Mouse (Mus musculus): ENCODE data around the gene Mlst8. TPM values are rescaled to one million over a fixed set of nuclear protein-coding genes. Genes with fewer than 3 reads are reported as not detected.

The Mlst8 gene
- total and polyA plus RNA-seq, 3 experiments: 10.0 to 24.7 (median 14.0) TPM

- in situ Hi-C loops (cut with MboI; ENCODE audit: low pct_ligation_motif_present, low pct_unique_long_range_greater_than_20kb, low sequenced_read_pairs): no loop called here
- no peaks in the 10 kb centered on the region for H3K79me2 ChIP-seq (replicated peaks; ENCODE audit: control insufficient read depth, extremely low read depth, insufficient read depth, poor library complexity, severe bottlenecking)
Measured at GRCm38 (mm10) chr17:24441148-24441547, 37.7 kb downstream of the Mlst8 start.

GRCm38 (mm10) chr17:24440377-24440776, 38.5 kb downstream of the Mlst8 start:
- in situ Hi-C loops (cut with MboI; ENCODE audit: low pct_ligation_motif_present, low pct_unique_long_range_greater_than_20kb, low sequenced_read_pairs): no loop called here
- H3K79me2 ChIP-seq (replicated peaks; ENCODE audit: control insufficient read depth, extremely low read depth, insufficient read depth, poor library complexity, severe bottlenecking): no peaks in the 10 kb centered on the region
- H3K9ac ChIP-seq (ENCODE audit: insufficient read depth, low read depth): no peak overlapping the region
- H3K27ac ChIP-seq (ENCODE audit: insufficient read depth, low read depth): no peak overlapping the region
- no peaks in the 10 kb centered on the region for H3K27me3 ChIP-seq (replicated peaks)
- TF ChIP-seq ZMIZ1 (IDR thresholded peaks at IDR 0.05; ENCODE audit: low read depth, low read length) (0 out of 2 replicates have a peak, but pooled peaks have one; percentile 1), ZNF384 (IDR thresholded peaks at IDR 0.05; ENCODE audit: low read depth, low read length) (no peak)
- H3K4me3 ChIP-seq (replicated peaks in 1 of 3; ENCODE audit: low read depth in 2 of 3, low read length in 2 of 3, poor library complexity in 1 of 3): no peak overlapping the region
- no peaks in the 10 kb centered on the region for H3K9me3 ChIP-seq (replicated peaks; ENCODE audit: low read length)
- H3K4me1 ChIP-seq (ENCODE audit: control insufficient read depth in 1 of 2, insufficient read depth in 2 of 2): no peaks in the 10 kb centered on the region
- no peak overlapping the region for H3K4me2 ChIP-seq (ENCODE audit: insufficient read depth, low read depth, poor library complexity, severe bottlenecking)
- DNase-seq (ENCODE audit: extremely low read depth): no peak
- dilution Hi-C loops (cut with MboI; ENCODE audit: extremely low pct_ligation_motif_present, extremely low pct_unique_long_range_greater_than_20kb, low sequenced_read_pairs): no loop called here
- peaks cover 88 to 100% of the 10 kb centered on the region in 2 experiments for H3K36me3 ChIP-seq (replicated peaks in 1 of 2; ENCODE audit: control insufficient read depth in 1 of 2, insufficient read depth in 1 of 2, low read length in 1 of 2)

More at GRCm38 (mm10) chr17:24441148-24441547, 37.7 kb downstream of the Mlst8 start:
- no peak overlapping the region for H3K4me3 ChIP-seq (replicated peaks in 1 of 3; ENCODE audit: low read depth in 2 of 3, low read length in 2 of 3, poor library complexity in 1 of 3)
- no peak overlapping the region for H3K4me2 ChIP-seq (ENCODE audit: insufficient read depth, low read depth, poor library complexity, severe bottlenecking)
- peaks cover 87 to 100% of the 10 kb centered on the region in 2 experiments for H3K36me3 ChIP-seq (replicated peaks in 1 of 2; ENCODE audit: control insufficient read depth in 1 of 2, insufficient read depth in 1 of 2, low read length in 1 of 2)
- no peak overlapping the region for H3K27ac ChIP-seq (ENCODE audit: insufficient read depth, low read depth)
- no peak overlapping the region for H3K9ac ChIP-seq (ENCODE audit: insufficient read depth, low read depth)
- no peaks in the 10 kb centered on the region for H3K27me3 ChIP-seq (replicated peaks)
- H3K4me1 ChIP-seq (ENCODE audit: control insufficient read depth in 1 of 2, insufficient read depth in 2 of 2): no peaks in the 10 kb centered on the region
- peak; percentile 14; the same call in 1 of the 2 replicates for TF ChIP-seq SMC3 (IDR thresholded peaks at IDR 0.05; ENCODE audit: low read depth, low read length)
- no peak for TF ChIP-seq RCOR1 (conservative IDR thresholded peaks at IDR 0.05; ENCODE audit: low read depth, low read length)
- TF ChIP-seq POLR2A (IDR thresholded peaks at IDR 0.05; ENCODE audit: low read depth, low read length): no peak
- TF ChIP-seq MAFK (IDR thresholded peaks at IDR 0.05; ENCODE audit: insufficient replicate concordance, low read length): no peak
- TF ChIP-seq CTCF (conservative IDR thresholded peaks at IDR 0.05 in 1 of 2, IDR thresholded peaks at IDR 0.05 in 1 of 2; ENCODE audit: low read depth in 2 of 2, low read length in 2 of 2): peak in 1 of 2 experiments; percentile 50; a peak in 2 of 4 replicates
- no peak for TF ChIP-seq MEF2A (IDR thresholded peaks at IDR 0.05; ENCODE audit: borderline replicate concordance, low read depth, low read length)
- TF ChIP-seq JUND (conservative IDR thresholded peaks at IDR 0.05; ENCODE audit: low read depth, low read length): no peak
- TF ChIP-seq RAD21 (IDR thresholded peaks at IDR 0.05; ENCODE audit: low read depth, low read length): peak; percentile 21
- no peak for TF ChIP-seq ZMIZ1 (IDR thresholded peaks at IDR 0.05; ENCODE audit: low read depth, low read length)
- no peak for TF ChIP-seq ETS1 (conservative IDR thresholded peaks at IDR 0.05; ENCODE audit: low read depth, low read length)
- TF ChIP-seq JUN (IDR thresholded peaks at IDR 0.05; ENCODE audit: insufficient read depth, low read depth, low read length): no peak
- DNase-seq (ENCODE audit: extremely low read depth): no peak
- dilution Hi-C loops (cut with MboI; ENCODE audit: extremely low pct_ligation_motif_present, extremely low pct_unique_long_range_greater_than_20kb, low sequenced_read_pairs): no loop called here
- H3K9me3 ChIP-seq (replicated peaks; ENCODE audit: low read length): no peaks in the 10 kb centered on the region

- Histone ChIP-seq H3K27ac (ENCODE audit: insufficient read depth, low read depth) (no peak overlapping the region), H3K9ac (ENCODE audit: insufficient read depth, low read depth) (no peak overlapping the region), H3K4me1 (ENCODE audit: control insufficient read depth in 1 of 2, insufficient read depth in 2 of 2) (no peaks in the 10 kb centered on the region), H3K27me3 (replicated peaks) (no peaks in the 10 kb centered on the region), H3K4me2 (ENCODE audit: insufficient read depth, low read depth, poor library complexity, severe bottlenecking) (no peak overlapping the region), H3K36me3 (replicated peaks in 1 of 2; ENCODE audit: control insufficient read depth in 1 of 2, insufficient read depth in 1 of 2, low read length in 1 of 2) (peaks cover 74 to 97% of the 10 kb centered on the region in 2 experiments), H3K4me3 (replicated peaks in 1 of 3; ENCODE audit: low read depth in 2 of 3, low read length in 2 of 3, poor library complexity in 1 of 3) (no peak overlapping the region), H3K79me2 (replicated peaks; ENCODE audit: control insufficient read depth, extremely low read depth, insufficient read depth, poor library complexity, severe bottlenecking) (no peaks in the 10 kb centered on the region), H3K9me3 (replicated peaks; ENCODE audit: low read length) (no peaks in the 10 kb centered on the region)
- in situ Hi-C loops (cut with MboI; ENCODE audit: low pct_ligation_motif_present, low pct_unique_long_range_greater_than_20kb, low sequenced_read_pairs): no loop called here
- TF ChIP-seq SMC3 (IDR thresholded peaks at IDR 0.05; ENCODE audit: low read depth, low read length) (peak; percentile 56), MAFK (IDR thresholded peaks at IDR 0.05; ENCODE audit: insufficient replicate concordance, low read length) (no peak), CTCF (conservative IDR thresholded peaks at IDR 0.05 in 1 of 2, IDR thresholded peaks at IDR 0.05 in 1 of 2; ENCODE audit: low read depth in 2 of 2, low read length in 2 of 2) (peak; percentile 71 to 81), RAD21 (IDR thresholded peaks at IDR 0.05; ENCODE audit: low read depth, low read length) (peak; percentile 65), IRF4 (IDR thresholded peaks at IDR 0.05; ENCODE audit: low read depth, low read length) (no peak), ZMIZ1 (IDR thresholded peaks at IDR 0.05; ENCODE audit: low read depth, low read length) (no peak), NRF1 (IDR thresholded peaks at IDR 0.05; ENCODE audit: low read depth, low read length) (no peak)
- DNase-seq (ENCODE audit: extremely low read depth): peak; percentile 62
- dilution Hi-C loops (cut with MboI; ENCODE audit: extremely low pct_ligation_motif_present, extremely low pct_unique_long_range_greater_than_20kb, low sequenced_read_pairs): no loop called here
Measured at GRCm38 (mm10) chr17:24437016-24437415, 41.9 kb downstream of the Mlst8 start.

All from CH12.LX (cell line).